Mouse (Mus musculus) CH12.LX (cell line): ENCODE data around the gene Tcp1.

Source experiments
- EP300 ChIP-seq: IDR thresholded peaks from 2 replicates; pipeline ENCODE4 v1.6.1; 2011; ENCODE audit warnings: low read length, improper control_type of control experiment
- JUND ChIP-seq: conservative IDR thresholded peaks from 2 replicates; pipeline ENCODE4 v1.6.1; 2011; ENCODE audit warnings: low read depth, low read length, improper control_type of control experiment
- POLR2A ChIP-seq: IDR thresholded peaks from 2 replicates; pipeline ENCODE4 v1.6.1; 2011; ENCODE audit warnings: low read depth, mild to moderate bottlenecking, improper control_type of control experiment, low read length
- ZC3H11A ChIP-seq: IDR thresholded peaks from 2 replicates; pipeline ENCODE4 v1.6.1; 2012; ENCODE audit warnings: low read depth, mild to moderate bottlenecking, inconsistent platforms, low read length, improper control_type of control experiment
- ZMIZ1 ChIP-seq: IDR thresholded peaks from 2 replicates; pipeline ENCODE4 v1.6.1; 2012; ENCODE audit warnings: low read depth, mild to moderate bottlenecking, inconsistent platforms, low read length, improper control_type of control experiment

DNA sequence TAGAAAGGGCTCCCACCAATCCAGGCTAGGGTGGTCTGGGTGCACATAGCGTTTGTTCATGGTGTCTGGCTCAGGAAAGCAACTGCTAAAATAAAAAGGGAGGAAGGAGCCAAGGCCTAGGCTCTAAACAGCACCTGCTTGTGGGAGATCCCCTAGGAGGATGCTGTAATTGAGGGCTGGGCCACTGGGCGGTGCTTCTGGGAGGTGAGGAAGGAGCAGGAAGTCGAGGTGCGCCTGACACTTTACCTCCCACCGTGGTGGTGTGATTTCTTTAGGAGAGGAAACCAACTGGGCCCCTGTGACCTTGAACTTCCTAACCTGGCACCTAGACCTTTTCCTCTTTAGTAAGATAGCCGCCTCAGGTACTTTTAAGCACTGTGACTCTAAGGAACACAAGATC lies 28.9 kb upstream of the Tcp1 start:
- TF ChIP-seq ZMIZ1 = no peak
- TF ChIP-seq ZC3H11A = no peak
- TF ChIP-seq POLR2A = peak; percentile 42; the same call in 1 of the 2 replicates
- no peak for TF ChIP-seq EP300
- no peak for TF ChIP-seq JUND
